Mouse (Mus musculus): Measurements from ENCODE around the gene Ccdc47.

DNA sequence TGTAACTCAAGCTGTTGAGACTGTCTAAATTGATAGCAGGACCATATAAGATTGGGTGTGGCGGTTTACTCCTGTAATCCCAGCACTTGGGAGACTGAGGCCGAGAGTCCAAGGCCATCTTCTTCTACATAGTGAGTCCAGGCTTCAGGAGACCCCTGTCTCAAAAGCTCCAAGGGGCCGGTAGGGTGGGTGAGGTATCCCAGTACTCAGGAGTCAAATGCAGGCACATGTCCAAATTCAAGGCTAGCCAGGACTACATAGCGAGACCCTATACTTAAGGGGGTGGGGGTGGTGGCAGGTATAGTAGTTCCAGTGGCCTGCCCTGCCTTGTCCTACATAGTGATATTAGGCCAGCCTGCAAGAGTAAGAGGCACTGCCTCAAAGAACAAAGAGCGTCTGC lies 1.3 kb downstream of the Ccdc47 start:
- TF ChIP-seq CTCF (IDR thresholded peaks at IDR 0.05; ENCODE audit: low read depth) = no peak
- TF ChIP-seq EP300 (IDR thresholded peaks at IDR 0.05; ENCODE audit: low read depth) = no peak

Data from heart, postnatal 0 days (tissue).